Mouse (Mus musculus): ENCODE data around the gene Fastkd5.
"Not testable (repeated sequence)": the region's sequence is repeated elsewhere in the genome, so short reads cannot be mapped to it uniquely, and the experiment has no call there.

Gene Fastkd5

DNA sequence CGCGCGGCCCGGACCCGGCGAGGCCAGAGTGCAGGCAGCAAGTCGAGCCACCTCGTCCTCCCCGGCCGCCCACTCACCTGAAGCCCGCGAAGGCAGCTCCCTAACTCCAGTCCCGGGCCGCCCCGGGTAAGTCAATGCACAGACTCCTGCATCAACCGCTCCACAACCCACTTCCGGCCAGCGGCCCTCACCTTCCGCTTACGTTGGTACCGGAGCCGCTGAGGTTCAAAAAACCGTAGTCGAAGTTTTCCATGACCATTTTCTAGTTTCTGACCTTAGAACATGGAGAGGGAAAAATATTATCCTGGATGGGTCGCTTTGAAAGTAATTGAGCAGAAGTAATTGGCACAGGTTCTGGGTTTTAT lies at the start of gene Fastkd5, which contains the start of gene Ubox5:
Fastkd5 (minus strand) TSS at position 189 of the 365 bp plus-strand sequence.
Ubox5 (minus strand) TSS at position 200 of the 365 bp plus-strand sequence.
- DNase-seq: peak; percentile 85

DNA sequence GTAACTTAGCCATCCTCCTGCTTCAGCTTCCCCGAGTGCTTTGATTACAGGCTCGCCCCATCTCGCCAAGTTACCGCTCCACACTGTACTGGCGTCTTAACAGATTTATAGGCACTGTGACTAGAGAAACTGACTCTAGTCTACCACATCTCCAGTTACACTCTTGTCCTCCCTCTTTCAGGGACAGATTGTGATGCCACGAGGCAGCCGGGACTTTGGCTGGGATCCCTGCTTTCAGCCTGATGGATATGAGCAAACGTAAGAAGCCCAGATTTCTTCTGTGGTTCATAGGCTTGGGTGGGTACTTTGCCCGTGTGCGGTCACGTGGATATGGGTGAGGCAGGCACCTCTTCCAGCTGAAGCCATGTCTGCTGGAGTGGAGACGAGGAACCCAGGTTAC lies 49.3 kb upstream of the Fastkd5 start:
- DNase-seq: no peak

DNA sequence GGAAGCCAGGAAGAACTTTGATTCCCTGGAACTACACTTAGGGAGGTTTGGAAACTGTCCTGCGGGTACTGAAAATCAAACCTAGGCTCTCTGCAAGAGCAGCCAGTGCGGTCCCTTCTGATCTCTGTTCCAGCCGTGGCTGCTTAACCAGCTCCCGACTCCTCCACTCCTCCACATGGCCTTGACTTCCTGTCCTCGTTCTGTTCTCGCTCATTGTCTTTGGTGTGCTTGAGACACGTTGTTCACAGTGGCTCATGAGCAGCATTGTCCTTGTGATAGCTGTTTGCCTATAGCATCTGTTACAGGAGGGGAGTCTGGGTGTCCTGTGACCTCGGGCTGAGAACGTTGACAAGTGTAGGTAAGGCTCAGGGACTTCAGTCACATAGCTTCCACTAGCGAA lies 47.4 kb upstream of the Fastkd5 start:
- no peak for DNase-seq

- peak; percentile 85 for DNase-seq
These were observed 37.7 kb upstream of the Fastkd5 start, which contains the start of gene Itpa for GRCm38 (mm10) chr2:130667559-130667958. TSS of gene Itpa (plus strand) at chr2:130667610.

GRCm38 (mm10) chr2:130664102-130664701 lies 34.4 kb upstream of the Fastkd5 start, which contains the start of gene Ddrgk1:
TSS of gene Ddrgk1 (minus strand) at chr2:130664659.
- DNase-seq: peak; percentile 94

DNA sequence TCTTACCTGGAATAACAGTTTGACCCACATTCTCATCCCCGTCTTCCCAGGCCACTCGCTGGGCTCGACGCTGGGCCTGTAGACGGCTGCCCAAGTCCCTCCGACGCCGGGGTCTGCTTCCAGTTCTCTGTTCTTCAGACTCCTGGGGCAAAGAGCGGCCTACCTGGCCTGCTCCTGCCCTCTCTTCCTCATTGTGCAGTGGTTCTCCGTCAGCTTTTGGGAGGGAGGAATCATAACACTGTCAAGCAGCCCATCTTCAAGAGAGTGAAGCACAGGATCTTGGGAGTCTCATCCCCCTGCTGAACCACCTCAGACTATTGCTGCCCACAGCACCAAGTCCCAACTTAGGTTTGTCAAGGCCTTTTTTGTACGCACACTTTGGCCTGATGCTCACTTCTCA lies 33.5 kb upstream of the Fastkd5 start:
- DNase-seq: no peak

DNA sequence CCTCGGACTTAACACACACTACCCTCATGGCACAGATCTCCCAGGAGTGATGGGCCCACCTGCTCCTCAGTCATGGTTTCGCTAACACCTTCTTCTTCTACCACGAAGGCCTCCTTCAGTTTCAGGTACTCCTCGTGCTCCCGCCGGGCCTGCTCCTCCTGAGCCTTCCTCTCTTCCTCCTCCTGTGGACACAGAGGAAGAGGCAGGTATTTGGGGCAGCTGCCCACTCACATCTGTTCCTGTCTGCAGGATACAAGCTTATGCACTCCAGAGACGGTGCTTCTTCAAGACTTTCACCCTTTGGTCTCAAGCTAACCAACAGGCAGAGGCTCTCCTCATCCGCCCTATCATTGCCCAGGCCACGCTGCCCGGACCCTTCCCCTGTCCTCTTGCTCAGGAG lies 28.7 kb upstream of the Fastkd5 start:
- DNase-seq: no peak

GRCm38 (mm10) chr2:130657541-130657940 lies 27.7 kb upstream of the Fastkd5 start:
- no peak for DNase-seq

GRCm38 (mm10) chr2:130656536-130656935 lies 26.7 kb upstream of the Fastkd5 start:
- no peak for DNase-seq

DNA sequence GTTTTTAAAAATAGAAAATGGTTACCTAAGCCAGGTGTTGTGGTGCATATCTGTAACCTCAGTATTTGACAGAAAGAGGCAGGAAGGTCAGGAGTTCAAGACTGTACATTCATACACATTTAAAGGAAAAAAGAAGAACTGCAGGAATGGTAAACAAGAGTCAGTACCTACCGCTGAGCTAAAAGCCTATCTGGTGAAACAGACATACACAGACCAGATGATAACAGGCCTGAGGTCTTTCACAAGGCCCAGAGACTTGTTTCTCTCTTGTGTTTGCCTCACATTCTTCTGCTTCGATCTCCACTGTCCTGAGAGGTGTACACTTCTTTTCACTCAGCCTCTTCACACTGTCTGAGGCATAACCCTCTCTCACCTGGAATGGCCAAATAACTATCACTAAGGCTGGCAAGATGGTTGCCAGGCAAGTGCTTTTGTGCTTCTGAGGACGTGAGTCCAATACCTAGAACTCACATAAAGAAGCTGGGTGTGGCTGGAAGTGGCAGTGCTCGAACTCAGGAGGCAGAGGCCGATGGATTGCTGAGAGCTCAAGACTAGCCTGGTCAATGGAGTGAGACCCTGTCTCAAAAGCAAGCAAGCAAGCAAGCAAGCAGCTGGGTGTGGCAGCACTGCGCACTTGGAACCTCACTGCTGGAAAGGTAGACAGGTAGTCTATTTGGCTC lies 26.0 kb upstream of the Fastkd5 start:
- DNase-seq: no peak

- DNase-seq: no peak
These were observed 23.9 kb upstream of the Fastkd5 start for GRCm38 (mm10) chr2:130653760-130654159.

DNA sequence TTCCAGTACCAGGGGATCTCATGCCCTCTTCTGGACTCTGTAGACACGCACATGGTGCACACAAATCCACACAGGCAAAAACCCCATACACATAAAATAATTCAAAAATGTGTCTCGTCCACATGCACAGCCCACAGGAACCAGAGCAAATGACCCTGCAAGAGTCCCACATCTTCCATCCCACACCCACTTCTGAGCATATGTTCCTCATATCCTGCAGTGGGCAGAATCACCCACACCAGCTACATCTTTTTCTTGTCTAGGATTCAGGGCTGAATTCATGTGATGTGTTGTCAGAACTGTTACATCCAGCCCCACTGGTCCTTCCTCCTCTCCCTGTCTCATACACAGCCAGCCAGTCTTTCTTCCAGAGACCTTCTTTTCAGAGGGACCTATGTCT lies 23.5 kb upstream of the Fastkd5 start:
- no peak for DNase-seq

DNA sequence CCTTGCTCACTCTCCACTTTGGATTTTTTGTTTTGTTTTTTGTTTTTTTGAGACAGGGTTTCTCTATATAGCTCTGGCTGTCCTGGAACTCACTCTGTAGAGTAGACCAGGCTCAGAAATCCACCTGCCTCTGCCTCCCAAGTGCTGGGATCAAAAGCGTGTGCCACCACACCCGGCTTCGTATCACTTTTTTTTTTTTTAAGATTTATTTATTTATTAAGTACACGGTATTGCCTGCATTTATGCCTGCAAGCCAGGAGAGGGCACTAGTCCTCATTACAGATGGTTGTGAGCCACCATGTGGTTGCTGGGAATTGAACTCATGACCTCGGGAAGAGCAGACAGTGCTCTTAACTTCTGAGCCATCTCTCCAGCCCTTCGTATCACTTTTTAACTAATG lies 19.2 kb upstream of the Fastkd5 start:
- DNase-seq: not testable (repeated sequence)

DNA sequence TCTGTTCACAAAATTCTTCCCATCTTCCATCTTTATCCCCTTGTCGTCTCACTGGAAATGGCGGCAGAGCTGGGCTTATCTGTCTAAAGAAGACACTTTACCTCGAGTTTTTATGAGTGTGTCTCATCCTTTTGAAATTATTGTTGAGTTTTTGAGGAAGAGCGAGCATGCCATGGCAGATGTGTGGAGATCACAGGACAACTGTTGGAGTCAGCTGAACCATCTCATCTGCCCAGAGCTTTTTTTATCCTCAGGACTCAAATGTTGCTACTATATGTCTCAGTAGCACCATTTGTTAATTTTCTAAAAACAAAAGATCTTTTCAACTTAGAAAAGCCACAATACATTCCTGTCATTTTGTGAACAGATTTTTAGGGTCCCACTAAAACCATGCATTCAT lies 15.4 kb upstream of the Fastkd5 start:
- DNase-seq: no peak

- DNase-seq: peak; percentile 92
These were observed 13.0 kb upstream of the Fastkd5 start, which contains the start of gene Lzts3 for GRCm38 (mm10) chr2:130642684-130643369. TSS of gene Lzts3 (minus strand) at chr2:130642803.

- DNase-seq: peak; percentile 35
These were observed 12.4 kb upstream of the Fastkd5 start for GRCm38 (mm10) chr2:130642197-130642660.

DNA sequence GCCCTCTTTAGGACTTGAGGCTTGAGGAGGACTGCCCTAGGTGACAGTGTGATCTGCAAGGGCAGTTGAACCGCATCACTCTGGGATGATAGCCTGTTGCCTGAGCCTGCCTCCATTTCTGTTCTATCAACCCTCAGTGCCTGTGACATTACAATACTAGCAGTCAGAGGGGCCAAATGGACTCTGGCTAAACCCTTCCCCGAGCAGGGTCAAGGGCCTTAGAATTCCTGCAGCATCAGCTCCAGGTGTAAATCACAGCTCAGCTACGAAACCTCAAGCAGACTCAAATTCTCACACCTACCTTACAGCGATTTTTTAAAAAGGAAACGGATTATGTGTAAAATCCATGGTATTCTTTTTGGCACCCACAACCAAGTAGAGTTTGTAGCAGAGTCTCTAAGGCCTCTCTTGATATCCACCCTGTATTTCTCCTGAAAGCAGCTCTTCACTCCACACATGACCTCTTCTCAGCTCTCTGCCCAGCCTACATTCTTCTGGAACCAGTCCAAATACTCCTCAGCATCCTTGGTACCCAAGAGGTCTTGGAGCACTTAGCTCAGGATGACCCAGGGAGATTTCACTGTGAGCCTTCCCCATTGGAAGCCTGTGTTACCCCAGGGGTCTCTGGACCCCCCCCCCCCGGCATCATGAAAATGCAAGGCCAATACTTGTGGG lies 11.7 kb upstream of the Fastkd5 start:
- DNase-seq: peak; percentile 62

GRCm38 (mm10) chr2:130639276-130639675 lies 9.4 kb upstream of the Fastkd5 start:
- peak; percentile 69 for DNase-seq

DNA sequence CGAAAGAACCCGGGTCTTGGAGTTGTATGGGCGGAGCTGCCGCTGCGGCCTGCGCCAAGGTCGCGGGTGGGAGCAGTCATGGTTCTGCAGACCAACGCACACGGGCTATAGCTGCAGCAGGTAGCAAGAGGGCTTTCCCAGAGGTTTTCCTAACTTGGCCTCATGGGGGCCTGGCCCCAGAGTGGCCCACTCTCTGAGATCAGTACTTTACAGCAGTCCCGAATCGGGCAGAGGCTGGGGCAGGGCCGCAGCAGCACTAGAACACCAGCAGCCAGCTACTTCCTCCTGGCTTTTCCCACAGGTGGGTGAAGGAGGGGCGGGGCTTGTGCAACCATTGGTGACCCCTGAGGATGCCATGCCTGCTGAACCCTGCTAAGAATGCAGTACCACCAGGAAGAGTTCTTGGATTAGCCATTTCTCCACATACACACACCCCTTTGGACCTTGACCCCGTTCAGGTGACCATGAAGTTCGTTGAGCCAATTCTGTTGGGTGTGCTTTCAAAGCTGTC lies 8.3 kb upstream of the Fastkd5 start:
- peak; percentile 97 for DNase-seq

DNA sequence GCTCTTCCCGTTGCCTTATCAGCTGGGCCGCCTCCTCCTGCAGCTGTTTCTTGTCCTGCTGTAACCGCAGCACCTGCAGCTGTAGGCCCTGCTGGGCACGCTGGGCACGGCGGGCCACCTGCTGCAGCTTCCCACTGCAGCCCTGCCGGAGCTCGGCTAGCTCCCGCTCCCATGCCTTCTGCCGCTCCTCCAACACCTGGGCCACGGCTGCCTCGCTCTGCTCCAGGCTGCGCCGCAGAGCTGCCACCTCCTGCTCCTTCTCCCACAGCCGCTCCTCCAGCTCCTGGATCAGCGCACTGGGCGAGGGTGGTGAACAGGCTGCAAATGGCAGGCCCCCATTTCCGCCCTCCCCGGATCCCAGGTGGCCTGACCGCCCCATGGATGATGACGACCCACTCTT lies 6.0 kb upstream of the Fastkd5 start:
- no peak for DNase-seq

- no peak for DNase-seq
These were observed 5.0 kb upstream of the Fastkd5 start for GRCm38 (mm10) chr2:130634739-130635411.

DNA sequence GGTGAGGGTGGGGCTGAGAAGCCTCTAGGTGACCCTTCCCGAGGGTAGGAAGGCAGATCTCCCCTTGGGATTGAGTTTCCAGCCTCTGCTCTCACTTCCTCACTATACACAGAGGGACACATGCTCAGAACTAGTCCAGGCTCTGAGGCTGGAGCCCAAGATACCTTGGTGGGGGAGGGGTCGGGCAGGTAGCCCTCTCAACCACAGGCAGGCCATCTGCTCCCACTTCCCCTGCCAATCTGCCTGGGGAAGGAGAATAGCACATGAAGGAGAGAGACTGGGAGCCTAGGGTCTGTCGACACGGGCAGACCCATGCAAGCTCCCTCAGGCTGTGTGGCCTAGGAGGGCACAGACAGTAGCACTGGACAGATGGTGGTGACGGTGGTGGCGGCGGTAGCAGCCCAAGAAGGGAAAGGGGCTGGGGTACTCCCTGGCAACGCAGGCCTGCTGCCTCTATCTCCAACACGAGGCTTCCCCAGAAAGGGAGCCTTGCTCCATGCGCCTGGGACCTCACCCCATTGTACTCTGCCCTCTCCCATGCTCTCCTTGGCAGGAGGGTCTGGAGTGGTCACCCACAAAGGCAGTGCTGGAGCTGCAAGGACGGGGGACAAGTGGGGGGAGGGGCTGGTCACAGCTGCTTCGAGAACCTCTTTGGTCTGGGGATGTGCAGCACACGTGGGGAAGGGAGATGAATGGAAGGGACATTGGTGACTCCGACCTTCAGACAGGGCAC lies 4.3 kb upstream of the Fastkd5 start:
- DNase-seq: no peak
